Mouse (Mus musculus) thymus, postnatal 36 days (tissue): ENCODE measurements around the gene Ccdc47.
A peak's percentile ranks its signal among the peaks of the same experiment; 100 is the strongest.

Source experiments
- DNase-seq, 2 experiments: peaks; one replicate each; pipeline ENCODE4 v3.0.0; 2022; ENCODE audit warnings: mixed read lengths in 2 of 2

The Ccdc47 gene

GRCm38 (mm10) chr11:106159921-106160840, 56.0 kb downstream of the Ccdc47 start:
- peak; percentile 92 to 95 for DNase-seq

DNA sequence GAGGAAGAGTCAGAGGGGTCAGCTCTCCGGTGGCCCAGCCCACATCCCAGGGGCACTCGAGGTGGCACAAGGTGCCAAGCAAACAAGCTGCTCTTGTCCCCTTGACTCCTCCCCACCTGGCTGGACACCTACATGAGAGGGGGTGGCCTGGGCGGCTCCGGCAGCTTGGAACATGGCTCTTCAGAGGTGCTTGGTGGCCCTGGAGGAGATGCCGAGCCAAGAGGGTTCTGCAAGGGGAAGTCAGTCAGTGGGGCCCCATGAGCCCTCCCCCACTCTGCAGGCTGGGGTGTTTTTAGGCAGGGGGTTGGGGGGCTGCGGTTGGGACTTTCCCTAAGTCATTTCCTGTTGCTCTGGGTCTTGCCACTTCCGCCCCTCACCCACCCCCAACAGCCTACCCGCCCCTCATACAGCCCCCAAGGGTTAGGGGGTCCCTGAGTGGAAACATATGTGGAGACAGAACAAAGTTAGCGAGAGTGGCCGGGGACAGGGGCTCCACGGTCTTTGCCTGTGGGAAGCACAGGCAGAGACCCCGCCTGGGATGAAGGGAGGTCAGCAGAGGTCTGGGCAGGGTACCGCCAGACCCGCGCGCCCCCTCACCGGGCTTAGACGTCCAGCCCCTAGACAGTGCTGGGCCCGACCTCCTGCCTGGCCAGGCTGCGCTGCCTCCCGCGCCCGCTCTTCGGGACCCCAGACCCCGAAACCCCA, 56.8 kb downstream of the Ccdc47 start:
- DNase-seq, result peak; percentile 92 to 96

DNA sequence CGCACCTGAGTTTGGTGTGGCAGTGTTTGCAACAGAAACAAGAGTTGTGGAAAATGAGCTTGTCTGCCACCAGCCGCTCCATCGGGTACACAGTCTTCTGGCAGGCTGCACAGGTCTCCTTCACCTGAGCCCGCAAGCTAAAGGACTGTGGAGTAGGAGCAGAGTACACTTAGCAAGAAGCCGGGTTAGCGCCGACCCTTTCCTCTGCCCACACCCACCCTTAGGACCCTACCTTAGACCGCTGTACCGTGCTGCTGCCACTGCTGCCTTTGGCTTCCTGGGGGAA, 57.3 kb downstream of the Ccdc47 start:
- DNase-seq, result no peak

DNA sequence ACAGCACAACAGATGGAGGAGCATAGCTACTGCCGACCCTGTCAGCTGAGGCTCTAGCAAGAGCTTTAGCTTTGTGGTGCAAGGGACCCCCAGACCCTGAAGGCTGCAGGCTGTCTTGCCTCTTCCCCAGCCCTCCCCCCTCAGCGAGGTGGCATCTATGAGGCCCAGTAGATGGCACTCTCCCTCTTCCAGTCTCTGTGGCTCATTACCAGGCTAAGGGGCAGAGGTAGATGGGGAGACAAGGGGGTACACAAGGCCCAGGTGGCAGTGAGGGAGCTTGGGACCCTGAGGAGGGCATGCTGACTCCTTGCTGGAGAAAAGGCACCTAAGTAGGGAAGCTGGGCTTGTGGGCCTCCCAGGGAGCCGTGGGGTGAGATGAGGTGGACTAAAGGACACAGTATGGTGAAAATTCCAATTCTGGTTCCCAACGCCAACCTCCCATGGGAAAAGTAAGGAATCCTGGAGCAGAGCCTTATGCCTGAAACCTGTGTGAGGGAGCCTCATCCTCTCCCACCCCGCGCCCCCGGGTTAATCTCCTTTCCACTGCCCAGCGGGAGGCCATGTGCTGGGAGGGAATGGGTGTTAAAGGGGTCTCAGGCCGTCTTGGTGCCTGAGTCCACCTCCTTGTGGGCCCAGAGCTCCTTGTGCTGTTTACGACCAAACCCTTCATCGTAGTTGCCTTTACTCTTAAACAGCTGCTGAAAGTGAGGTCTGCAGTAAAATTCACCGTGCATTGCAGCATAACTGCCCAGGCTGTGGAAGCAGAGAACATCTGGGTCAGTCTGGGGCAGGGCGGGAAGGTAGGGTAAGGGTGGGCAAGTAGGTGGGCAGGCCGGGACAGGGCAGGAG, 57.8 kb downstream of the Ccdc47 start:
- DNase-seq, result peak; percentile 73 to 81

GRCm38 (mm10) chr11:106157154-106157553, 59.0 kb downstream of the Ccdc47 start:
- peak in 1 of 2 experiments; percentile 26 for DNase-seq

- peak in 1 of 2 experiments; percentile 21 for DNase-seq
Observed at GRCm38 (mm10) chr11:106156257-106156656, 59.9 kb downstream of the Ccdc47 start.

- DNase-seq, result no peak
Observed at GRCm38 (mm10) chr11:106155761-106156160, 60.4 kb downstream of the Ccdc47 start.

GRCm38 (mm10) chr11:106154770-106155169, 61.4 kb downstream of the Ccdc47 start:
- DNase-seq, result peak in 1 of 2 experiments; percentile 29

DNA sequence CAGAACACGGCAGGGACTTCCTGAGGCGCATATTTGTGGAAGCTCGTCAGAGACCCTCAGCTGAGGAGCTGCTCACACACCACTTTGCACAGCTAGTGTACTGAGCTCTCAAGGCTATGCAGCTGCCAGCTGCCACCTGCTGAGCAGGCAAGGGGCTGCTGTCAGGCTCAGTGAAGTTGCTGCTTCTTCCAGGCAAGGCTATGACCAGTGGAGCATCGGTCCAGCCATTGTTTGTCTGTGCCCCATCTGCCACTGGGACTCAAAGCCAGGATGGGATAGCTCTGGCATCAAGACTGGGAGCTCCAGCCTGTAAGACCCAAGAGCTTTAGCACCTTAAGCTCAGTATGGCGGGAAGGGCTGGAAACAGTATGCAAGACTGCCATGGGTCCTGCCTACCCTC, 62.1 kb downstream of the Ccdc47 start:
- DNase-seq, result peak in 1 of 2 experiments; percentile 29

- no peak for DNase-seq
Observed at GRCm38 (mm10) chr11:106152132-106152531, 64.0 kb downstream of the Ccdc47 start.

DNA sequence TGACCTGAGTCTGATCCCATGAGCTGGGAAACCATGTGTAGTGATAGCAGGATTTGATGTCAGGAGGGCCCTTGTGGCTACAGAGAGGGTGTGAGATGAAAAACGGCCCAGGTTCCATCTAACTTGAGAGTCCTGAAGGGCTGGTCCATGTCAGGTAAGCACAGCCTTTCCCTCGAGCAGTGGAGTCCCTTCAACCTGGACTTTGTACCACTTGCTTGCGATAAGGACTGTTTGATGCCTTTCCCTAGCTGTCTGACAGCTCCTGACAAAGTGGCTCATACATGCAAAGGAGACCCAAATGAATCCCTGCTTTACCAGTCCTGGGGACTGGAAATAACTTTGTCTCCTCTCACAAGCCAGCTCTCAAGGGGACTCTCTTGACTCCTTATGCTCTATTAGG, 64.9 kb downstream of the Ccdc47 start:
- no peak for DNase-seq
